Mouse (Mus musculus) embryo, embryonic 10 days (tissue): ENCODE data around the gene Sytl3.
A peak's percentile ranks its signal among the peaks of the same experiment; 100 is the strongest.

Experiments
- DNase-seq: peaks from one replicate; pipeline ENCODE4 v3.0.0-alpha.2; 2015; ENCODE audit warnings: low spot score

Sytl3 gene

GRCm38 (mm10) chr17:6778332-6778683, 119.4 kb downstream of the Sytl3 start:
- peak; percentile 78 for DNase-seq

DNA sequence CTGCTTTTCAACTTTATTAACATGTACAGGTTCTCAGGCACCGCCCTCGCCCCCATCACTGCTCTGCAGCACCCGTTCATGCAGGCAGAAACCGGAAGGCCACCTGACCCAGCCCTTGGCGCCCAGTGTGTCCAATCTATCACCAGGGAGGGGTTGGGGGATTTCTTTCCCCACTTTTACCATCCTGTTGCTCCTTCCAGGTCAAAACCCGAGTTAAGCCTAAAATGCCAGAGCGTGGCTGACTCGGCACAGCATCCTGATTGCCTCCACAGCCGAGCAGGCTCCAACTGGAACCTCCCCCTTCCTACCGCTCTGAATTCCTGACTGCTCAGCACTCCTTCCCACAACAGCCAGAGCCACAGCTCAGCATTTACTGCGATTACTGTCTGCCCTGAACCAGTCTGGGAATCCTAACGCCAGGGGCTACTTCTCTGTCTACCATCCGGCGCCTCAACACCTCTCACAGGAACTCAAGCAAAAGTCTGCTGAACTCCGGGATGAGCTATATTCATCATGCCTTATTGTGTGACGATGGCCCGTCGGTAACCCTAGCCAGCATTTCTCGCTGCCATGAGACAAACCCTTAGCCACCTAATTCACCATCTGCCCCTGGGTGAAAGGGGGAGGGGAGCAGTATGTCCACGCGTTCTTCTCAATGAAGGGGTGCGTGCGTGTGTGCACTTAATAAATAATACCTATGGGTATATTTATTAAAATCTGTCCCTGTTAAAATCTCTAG, 120.0 kb downstream of the Sytl3 start:
- DNase-seq: peak; percentile 85

- peak; percentile 28 for DNase-seq
These were observed 120.7 kb downstream of the Sytl3 start for GRCm38 (mm10) chr17:6779632-6780031.

DNA sequence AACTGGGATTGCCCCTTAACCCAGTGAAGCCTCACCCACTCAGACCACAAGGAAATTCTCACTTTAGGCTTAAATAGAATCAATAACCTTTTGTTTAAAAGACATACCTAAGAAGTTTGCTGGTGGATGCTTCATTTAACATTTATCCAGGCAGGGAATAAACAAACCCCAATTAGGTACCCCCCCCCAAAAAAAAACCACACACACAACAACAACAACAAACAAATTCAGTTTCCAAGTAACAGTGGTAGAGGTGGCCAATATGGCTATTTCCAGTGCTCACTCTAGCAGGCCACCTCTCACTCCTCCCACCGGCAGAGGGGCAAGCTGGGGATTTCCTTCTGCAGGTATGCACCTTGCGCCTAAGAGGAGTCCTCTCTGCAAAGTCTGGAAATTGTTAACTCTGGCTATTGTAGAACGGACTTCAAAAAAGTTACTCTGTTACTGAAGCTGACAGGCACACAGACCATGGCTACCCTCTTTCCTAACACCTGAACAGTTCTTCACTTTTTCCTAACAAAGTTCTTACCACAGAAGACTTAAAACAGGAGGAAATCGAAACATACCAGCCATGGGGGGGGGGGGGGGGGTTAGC, 121.7 kb downstream of the Sytl3 start:
- DNase-seq: no peak

GRCm38 (mm10) chr17:6781273-6781672, 122.4 kb downstream of the Sytl3 start:
- no peak for DNase-seq

- peak; percentile 50 for DNase-seq
These were observed 123.2 kb downstream of the Sytl3 start for GRCm38 (mm10) chr17:6782033-6782526.

- peak; percentile 82 for DNase-seq
These were observed 123.7 kb downstream of the Sytl3 start, which contains the start of gene Ezr for GRCm38 (mm10) chr17:6782611-6783005. Ezr (minus strand) TSS chr17:6782784.

- peak; percentile 73 for DNase-seq
These were observed 124.2 kb downstream of the Sytl3 start for GRCm38 (mm10) chr17:6783006-6783661.

DNA sequence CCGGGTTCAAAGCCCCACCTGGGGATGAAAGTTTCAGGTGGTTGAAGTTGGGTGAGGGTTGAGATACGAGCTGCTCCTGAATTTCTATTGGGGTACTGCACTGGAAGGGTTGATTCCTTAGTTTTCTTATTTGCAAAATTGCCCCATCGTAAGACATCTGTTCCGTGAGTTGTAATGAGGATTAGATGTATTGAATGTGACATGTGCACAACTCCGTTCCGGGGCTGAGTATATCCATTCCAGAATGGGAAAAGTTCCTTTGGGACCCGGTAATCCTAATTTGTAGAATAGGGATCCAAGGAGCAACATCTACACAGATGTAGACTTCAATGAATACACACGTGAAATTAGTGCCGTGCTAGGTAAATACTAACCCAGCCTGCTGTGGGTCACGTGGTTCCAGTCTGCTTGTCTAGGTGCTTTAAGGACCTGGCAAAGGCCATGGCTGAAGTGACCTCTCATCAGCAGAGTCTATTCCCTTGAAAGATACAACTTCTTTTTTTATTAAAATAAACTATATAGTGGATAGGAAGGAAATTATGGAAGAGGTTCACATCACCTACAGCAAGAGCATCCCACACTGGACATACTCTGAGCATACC, 125.0 kb downstream of the Sytl3 start:
- no peak for DNase-seq

DNA sequence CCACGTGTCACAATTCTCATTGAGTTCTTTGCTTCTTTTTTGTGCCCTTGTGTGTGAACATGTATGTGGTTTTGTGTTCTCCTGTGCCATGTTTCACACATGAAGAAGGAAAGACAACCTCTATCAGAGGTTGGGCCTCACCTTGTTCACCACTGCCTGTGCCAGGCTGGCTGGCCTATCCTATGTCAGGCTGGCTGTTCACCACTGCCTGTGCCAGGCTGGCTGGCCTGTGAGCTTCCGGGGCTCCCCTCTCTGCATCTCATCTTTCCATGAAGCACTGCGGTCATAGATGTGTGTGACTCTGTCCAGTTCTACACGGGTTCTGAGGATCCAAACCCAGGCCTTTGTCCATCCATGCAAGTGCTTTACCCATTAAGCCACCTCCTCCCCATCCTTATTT, 128.3 kb downstream of the Sytl3 start:
- no peak for DNase-seq
